Mouse (Mus musculus) kidney, adult 11 months (tissue): ENCODE data around the gene Akap12.

ENCODE experiments used
- DNase-seq: peaks from one replicate; pipeline ENCODE4 v3.0.0; 2022

Gene Akap12

GRCm38 (mm10) chr10:4407191-4407590 is 141.0 kb downstream of the Akap12 start:
- DNase-seq: no peak
